Mouse (Mus musculus): Measurements from ENCODE around the gene Vdac2. TPM values are rescaled to one million over a fixed set of nuclear protein-coding genes. Genes with fewer than 3 reads are reported as not detected.
A peak's percentile ranks its signal among the peaks of the same experiment; 100 is the strongest.

The Vdac2 gene
- polyA plus RNA-seq, 1 experiment from 2014 or later, result 327 TPM

GRCm38 (mm10) chr14:21825786-21826491, 901 bp downstream of the Vdac2 start:
- ATAC-seq, result no peak
- peaks cover 4% of the 10 kb centered on the region for H3K4me1 ChIP-seq (ENCODE audit: control insufficient read depth, insufficient read depth, low read depth, low read length)
- no peak overlapping the region for H3K9ac ChIP-seq (ENCODE audit: low read depth, low read length)
- no peak overlapping the region for H3K4me2 ChIP-seq (ENCODE audit: low read length)
- no peak overlapping the region for H3K4me3 ChIP-seq (ENCODE audit: low read length)
- H3K9me3 ChIP-seq (ENCODE audit: control insufficient read depth, low read length), result no peaks in the 10 kb centered on the region
- H3K36me3 ChIP-seq (ENCODE audit: control insufficient read depth, insufficient read depth, low read length), result no peaks in the 10 kb centered on the region
- no peaks in the 10 kb centered on the region for H3K27me3 ChIP-seq (replicated peaks; ENCODE audit: control insufficient read depth, insufficient read depth, low read length)
- no peak overlapping the region for H3K27ac ChIP-seq (ENCODE audit: low read depth, low read length)
- WGBS, result 70% methylated on average over 9 of the region's 9 CpGs

DNA sequence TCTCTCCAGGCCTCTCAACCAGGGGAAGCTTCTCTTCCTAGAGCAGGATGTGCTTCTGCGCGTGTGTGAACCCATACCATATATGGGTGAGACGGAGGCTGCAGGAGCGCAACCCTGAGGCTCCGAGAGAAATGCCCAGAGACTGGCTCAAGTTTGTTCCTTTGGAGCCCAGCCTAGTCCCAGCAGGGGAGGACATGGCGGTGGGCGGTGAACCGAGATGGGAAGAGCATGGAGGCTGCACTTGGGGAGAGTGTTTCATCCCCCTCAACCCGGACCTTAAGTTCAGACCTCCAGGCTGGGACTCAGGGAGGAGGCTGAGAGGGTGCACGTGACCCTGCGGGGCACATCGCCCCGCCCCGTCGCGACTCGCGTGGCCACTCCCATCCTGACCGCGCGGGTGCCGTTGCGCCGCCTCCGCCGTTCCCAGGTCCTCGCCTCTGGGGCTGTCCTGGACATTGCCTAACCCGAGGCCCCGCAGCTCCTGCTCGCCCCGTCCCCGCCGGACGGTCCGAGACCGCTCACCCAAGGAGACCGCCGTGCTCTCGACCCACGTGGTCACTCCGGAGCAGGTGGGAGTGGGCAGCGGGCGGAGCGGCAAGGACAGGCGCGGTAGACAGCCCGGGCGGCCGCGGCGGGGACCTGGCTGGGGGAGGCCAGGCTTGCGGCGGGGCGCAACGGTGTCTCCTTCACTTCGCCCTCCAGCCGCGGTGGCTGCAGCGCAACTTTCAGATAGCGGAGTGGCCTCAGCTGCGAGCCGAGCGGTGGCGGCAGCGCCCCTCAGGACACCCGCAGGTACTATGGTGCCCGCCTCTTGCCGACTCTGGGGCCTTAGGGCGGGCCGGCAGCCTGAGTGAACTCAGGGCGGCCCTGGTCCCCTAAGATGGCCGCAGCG, 6.1 kb downstream of the Vdac2 start:
- Histone ChIP-seq H3K4me3 (ENCODE audit: low read length) (peak overlapping the region; percentile 98), H3K4me2 (ENCODE audit: low read length) (peak overlapping the region; percentile 92), H3K4me1 (ENCODE audit: control insufficient read depth, insufficient read depth, low read depth, low read length) (peaks cover 24% of the 10 kb centered on the region), H3K9ac (ENCODE audit: low read depth, low read length) (peak overlapping the region; percentile 81), H3K9me3 (ENCODE audit: control insufficient read depth, low read length) (no peaks in the 10 kb centered on the region), H3K27ac (ENCODE audit: low read depth, low read length) (peak overlapping the region; percentile 89), H3K27me3 (replicated peaks; ENCODE audit: control insufficient read depth, insufficient read depth, low read length) (no peaks in the 10 kb centered on the region), H3K36me3 (ENCODE audit: control insufficient read depth, insufficient read depth, low read length) (0 out of 2 replicates have a peak, but pooled peaks cover 9% of the 10 kb centered on the region)
- peak; percentile 99 for ATAC-seq
- under 1% methylated on average over 44 of the region's 73 CpGs for WGBS

DNA sequence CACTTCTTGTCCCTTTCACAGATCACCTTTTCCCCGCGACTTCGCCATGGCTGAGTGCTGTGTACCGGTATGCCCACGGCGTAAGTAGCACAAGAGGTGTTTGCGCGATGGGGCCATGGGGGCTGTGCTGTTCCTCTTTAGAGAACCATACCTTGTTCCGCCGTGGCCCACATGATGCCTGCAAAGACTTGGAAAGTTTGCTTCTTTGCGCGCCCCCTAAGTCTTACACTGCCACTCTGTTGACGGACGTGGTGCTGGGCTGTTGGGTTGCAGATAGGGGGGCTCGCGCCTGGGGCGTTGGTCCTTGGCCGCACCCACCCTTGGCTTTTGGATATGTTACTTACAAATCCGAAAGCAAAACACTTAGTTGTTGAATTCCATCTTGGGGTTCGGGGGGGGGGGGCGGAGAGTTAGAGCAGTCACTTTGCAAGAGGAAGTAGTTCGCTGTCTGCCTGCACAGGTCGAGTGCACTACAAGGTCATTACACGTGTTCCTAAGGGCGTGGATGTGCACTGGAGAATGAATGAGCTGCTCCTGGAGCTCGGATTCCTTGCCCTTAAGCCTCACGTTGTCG, 6.9 kb downstream of the Vdac2 start:
- H3K9me3 ChIP-seq (ENCODE audit: control insufficient read depth, low read length), result no peaks in the 10 kb centered on the region
- peak overlapping the region; percentile 81 for H3K9ac ChIP-seq (ENCODE audit: low read depth, low read length)
- H3K4me2 ChIP-seq (ENCODE audit: low read length), result peak overlapping the region; percentile 92
- H3K27me3 ChIP-seq (replicated peaks; ENCODE audit: control insufficient read depth, insufficient read depth, low read length), result no peaks in the 10 kb centered on the region
- H3K4me3 ChIP-seq (ENCODE audit: low read length), result peak overlapping the region; percentile 98
- WGBS, result 1% methylated on average over 28 of the region's 28 CpGs
- ATAC-seq, result no peak; the same call in 1 of the 2 replicates
- peaks cover 24% of the 10 kb centered on the region for H3K4me1 ChIP-seq (ENCODE audit: control insufficient read depth, insufficient read depth, low read depth, low read length)
- H3K27ac ChIP-seq (ENCODE audit: low read depth, low read length), result peak overlapping the region; percentile 89
- H3K36me3 ChIP-seq (ENCODE audit: control insufficient read depth, insufficient read depth, low read length), result peaks cover 13% of the 10 kb centered on the region; the same call in 1 of the 2 replicates

DNA sequence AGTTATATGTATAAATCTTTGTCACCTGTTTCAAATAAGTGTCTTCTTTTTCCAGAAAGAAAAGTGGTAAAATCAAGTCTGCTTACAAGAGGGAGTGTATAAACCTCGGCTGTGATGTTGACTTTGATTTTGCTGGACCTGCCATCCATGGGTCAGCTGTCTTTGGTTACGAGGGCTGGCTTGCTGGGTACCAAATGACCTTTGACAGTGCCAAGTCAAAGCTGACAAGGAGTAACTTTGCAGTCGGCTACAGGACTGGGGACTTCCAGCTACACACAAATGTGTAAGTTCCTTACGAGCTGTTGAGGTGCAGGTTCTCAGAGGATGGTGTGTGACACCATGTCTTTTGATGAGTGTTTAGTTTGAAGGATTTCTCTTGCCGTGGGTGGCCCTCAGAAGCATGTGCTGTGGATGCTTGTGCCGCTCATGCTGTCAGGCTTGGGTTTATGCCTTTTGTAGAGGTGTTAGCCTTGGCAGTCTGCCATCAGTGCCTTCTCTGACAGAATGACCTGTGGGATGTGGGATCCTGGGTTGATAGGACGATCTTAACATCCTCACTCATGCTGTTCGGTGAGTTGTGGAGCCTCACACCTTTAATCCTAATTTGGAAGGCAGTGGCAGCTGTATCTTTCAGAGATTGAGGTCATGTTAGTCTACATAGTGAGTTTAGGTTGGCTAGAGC, 13.4 kb downstream of the Vdac2 start:
- 77% methylated on average over 8 of the region's 8 CpGs for WGBS
- Histone ChIP-seq H3K36me3 (ENCODE audit: control insufficient read depth, insufficient read depth, low read length) (peaks cover 49% of the 10 kb centered on the region), H3K4me1 (ENCODE audit: control insufficient read depth, insufficient read depth, low read depth, low read length) (peaks cover 6% of the 10 kb centered on the region), H3K4me2 (ENCODE audit: low read length) (no peak overlapping the region), H3K4me3 (ENCODE audit: low read length) (no peak overlapping the region), H3K9me3 (ENCODE audit: control insufficient read depth, low read length) (no peaks in the 10 kb centered on the region), H3K27me3 (replicated peaks; ENCODE audit: control insufficient read depth, insufficient read depth, low read length) (no peaks in the 10 kb centered on the region), H3K27ac (ENCODE audit: low read depth, low read length) (no peak overlapping the region), H3K9ac (ENCODE audit: low read depth, low read length) (no peak overlapping the region)
- ATAC-seq, result no peak

DNA sequence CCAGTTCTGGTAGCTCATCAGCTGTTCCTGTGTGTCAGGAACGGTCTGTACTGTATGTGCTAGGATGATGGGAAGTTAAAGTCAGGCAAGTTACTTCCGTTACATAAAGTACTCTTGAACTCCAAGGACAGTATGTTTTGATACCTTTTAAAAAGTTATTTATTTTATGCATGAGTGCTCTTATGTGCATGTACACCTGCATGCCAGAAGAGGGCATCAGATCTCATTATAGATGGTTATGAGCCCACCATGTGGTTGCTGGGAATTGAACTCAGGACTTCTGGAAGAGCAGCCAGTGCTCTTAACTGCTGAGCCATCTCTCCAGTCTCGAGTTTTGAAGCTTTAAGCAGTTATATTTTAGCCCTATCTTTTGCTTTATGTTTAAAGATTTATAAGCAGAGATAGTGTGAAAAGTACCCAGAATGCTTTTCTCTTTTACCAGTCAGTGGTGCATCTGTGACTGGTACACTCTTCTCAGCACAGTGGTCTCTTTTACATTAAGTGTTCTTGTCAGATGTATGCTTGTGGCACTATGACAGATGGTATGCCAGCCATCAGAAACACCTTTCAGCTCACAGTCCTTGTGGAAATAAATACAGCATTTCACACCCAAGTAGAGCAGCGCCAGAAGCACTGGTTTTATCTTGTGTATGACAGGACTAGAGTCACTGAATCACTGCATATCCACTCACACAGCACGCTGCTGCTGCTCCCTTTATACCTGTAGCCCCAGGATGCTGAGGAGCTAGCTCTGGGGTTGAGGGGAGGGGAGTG, 17.0 kb downstream of the Vdac2 start:
- ATAC-seq, result no peak
- H3K36me3 ChIP-seq (ENCODE audit: control insufficient read depth, insufficient read depth, low read length), result peaks cover 40% of the 10 kb centered on the region
- no peaks in the 10 kb centered on the region for H3K9me3 ChIP-seq (ENCODE audit: control insufficient read depth, low read length)
- H3K4me1 ChIP-seq (ENCODE audit: control insufficient read depth, insufficient read depth, low read depth, low read length), result peaks cover 4% of the 10 kb centered on the region
- no peak overlapping the region for H3K4me2 ChIP-seq (ENCODE audit: low read length)
- no peak overlapping the region for H3K27ac ChIP-seq (ENCODE audit: low read depth, low read length)
- no peak overlapping the region for H3K4me3 ChIP-seq (ENCODE audit: low read length)
- no peak overlapping the region for H3K9ac ChIP-seq (ENCODE audit: low read depth, low read length)
- H3K27me3 ChIP-seq (replicated peaks; ENCODE audit: control insufficient read depth, insufficient read depth, low read length), result no peaks in the 10 kb centered on the region
- WGBS, result 93% methylated on average over 5 of the region's 5 CpGs

DNA sequence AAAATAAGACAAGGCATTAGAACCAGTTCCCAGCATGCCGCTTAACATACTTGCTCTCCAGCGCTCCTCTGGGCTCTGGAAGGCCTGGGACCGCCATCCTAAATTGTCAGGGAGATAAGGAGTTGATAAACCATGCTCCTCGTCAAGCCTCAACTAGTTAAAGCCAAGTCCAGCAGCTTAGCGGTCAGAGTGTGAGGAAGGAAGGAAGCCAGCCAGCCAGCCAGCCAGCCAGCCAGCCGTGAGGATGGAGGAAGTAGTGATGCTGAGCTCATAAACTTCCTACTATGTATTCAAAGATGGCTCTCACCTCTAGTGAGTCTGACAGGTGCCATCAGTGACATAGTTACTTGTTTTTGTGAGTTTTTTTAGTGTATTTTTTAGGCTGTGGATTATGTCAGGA, 18.2 kb downstream of the Vdac2 start:
- no peak overlapping the region for H3K27ac ChIP-seq (ENCODE audit: low read depth, low read length)
- ATAC-seq, result no peak
- no peaks in the 10 kb centered on the region for H3K9me3 ChIP-seq (ENCODE audit: control insufficient read depth, low read length)
- peaks cover 37% of the 10 kb centered on the region for H3K36me3 ChIP-seq (ENCODE audit: control insufficient read depth, insufficient read depth, low read length)
- H3K4me3 ChIP-seq (ENCODE audit: low read length), result no peak overlapping the region
- H3K27me3 ChIP-seq (replicated peaks; ENCODE audit: control insufficient read depth, insufficient read depth, low read length), result no peaks in the 10 kb centered on the region
- WGBS, result 83% methylated on average over 6 of the region's 6 CpGs
- H3K4me1 ChIP-seq (ENCODE audit: control insufficient read depth, insufficient read depth, low read depth, low read length), result peaks cover 8% of the 10 kb centered on the region
- H3K9ac ChIP-seq (ENCODE audit: low read depth, low read length), result no peak overlapping the region
- no peak overlapping the region for H3K4me2 ChIP-seq (ENCODE audit: low read length)

GRCm38 (mm10) chr14:21846827-21847380, 21.9 kb downstream of the Vdac2 start:
- peak overlapping the region; percentile 72 for H3K27ac ChIP-seq (ENCODE audit: low read depth, low read length)
- WGBS, result 18% methylated on average over 10 of the region's 10 CpGs
- H3K9me3 ChIP-seq (ENCODE audit: control insufficient read depth, low read length), result no peaks in the 10 kb centered on the region
- H3K36me3 ChIP-seq (ENCODE audit: control insufficient read depth, insufficient read depth, low read length), result peaks cover 12% of the 10 kb centered on the region
- H3K4me1 ChIP-seq (ENCODE audit: control insufficient read depth, insufficient read depth, low read depth, low read length), result peaks cover 8% of the 10 kb centered on the region
- H3K9ac ChIP-seq (ENCODE audit: low read depth, low read length), result peak overlapping the region; percentile 92
- no peaks in the 10 kb centered on the region for H3K27me3 ChIP-seq (replicated peaks; ENCODE audit: control insufficient read depth, insufficient read depth, low read length)
- ATAC-seq, result no peak
- H3K4me2 ChIP-seq (ENCODE audit: low read length), result peak overlapping the region; percentile 92
- H3K4me3 ChIP-seq (ENCODE audit: low read length), result peak overlapping the region; percentile 76

Data from hindbrain, embryonic 16.5 days (tissue).